Mouse (Mus musculus) spleen, adult 2 months (tissue): ENCODE measurements around the gene Cd247.

Experiments
- CTCF ChIP-seq: fragments of 200-500 bp; IDR thresholded peaks from 2 replicates; pipeline ENCODE4 v1.5.1; 2011; ENCODE audit warnings: mild to moderate bottlenecking, inconsistent platforms; ENCODE audit not compliant: insufficient read depth, insufficient read length, insufficient replicate concordance; ENCODE audit errors: extremely low read depth
- POLR2A ChIP-seq: fragments of 200-500 bp; IDR thresholded peaks from 2 replicates; pipeline ENCODE4 v1.6.1; 2011; ENCODE audit warnings: low read depth, low read length, inconsistent platforms

DNA sequence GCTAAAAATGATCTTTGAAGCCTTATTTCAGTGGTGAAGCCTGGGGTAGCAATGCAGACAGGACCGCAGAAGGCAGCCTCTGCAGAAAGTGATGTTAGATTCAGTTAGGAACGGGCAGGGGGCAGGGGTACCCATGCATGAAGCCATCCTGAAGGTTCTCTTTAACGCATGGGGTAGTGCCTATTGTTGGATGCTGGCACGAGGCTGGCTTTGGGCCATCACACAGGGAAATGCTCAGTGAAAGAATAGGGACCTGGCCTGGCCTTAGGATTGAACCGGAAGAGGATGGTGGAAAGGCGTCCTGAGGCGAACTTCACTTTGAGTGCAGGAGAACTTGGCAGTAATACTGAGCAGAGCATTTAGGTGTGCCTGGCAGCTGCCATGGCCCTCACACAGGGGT lies 73.6 kb downstream of the Cd247 start:
- TF ChIP-seq CTCF, result no peak
- no peak for TF ChIP-seq POLR2A
